ENCODE assay signal across 9 mouse cellular contexts in the genomic region with DNA sequence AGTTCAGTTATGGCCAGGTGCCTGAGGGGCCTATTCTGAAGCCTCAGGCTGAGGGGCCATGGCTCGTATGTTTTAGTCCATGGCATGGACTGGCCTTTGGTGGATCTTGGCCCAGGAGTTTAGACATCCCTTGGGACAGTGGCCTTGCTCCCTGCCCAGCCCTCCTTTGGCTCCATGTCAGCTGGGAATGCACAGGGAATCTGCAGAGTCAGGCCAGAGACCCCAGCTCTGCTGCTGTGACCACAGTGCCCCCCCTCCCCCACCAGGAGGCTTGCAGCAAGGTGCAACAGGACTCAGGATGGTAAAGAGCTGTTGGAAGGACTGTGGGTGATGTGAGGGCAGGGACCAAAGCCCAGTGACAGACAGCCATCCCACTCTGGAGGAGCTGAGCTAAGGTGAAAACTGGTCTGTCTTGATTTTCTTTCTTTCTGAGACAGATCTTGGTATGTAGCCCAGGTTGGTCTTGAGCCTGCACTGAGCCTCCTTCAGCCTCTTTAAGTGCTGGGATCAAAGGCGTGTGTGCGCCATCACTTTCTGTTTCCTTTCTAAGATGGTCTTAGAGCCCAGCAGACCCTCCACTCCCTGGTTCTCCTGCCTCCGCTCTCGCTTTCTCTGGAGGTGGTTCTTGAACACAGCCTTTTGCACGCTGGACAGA. TPM values are rescaled to one million over a fixed set of nuclear protein-coding genes. Genes with fewer than 3 reads are reported as not detected.
DNase-seq lines count a peak whose midpoint lies in the region; ATAC-seq and TF ChIP-seq lines count a peak whose summit lies in the region.
"Had no signal": no experiment of that assay in that cellular context is flagged by ENCODE, and none has a peak within 500 bp of the region (broad histone marks: within the 10 kb centered on the region; RNA-seq: fewer than 3 reads in every experiment).

No protein-coding gene starts in this region.

- ATAC-seq in CD4-positive, CD25-positive, alpha-beta regulatory T cell, adult 4 months, result no peak
- no peak for ATAC-seq in heart, embryonic 16.5 days (replicated peaks; ENCODE audit: extremely low read depth, insufficient read depth, low FRiP score)
- ATAC-seq in liver, embryonic 14.5 days (ENCODE audit: insufficient read depth), result no peak
- no peak for ATAC-seq in megakaryocyte-erythroid progenitor cell, adult 5-6 weeks (replicated peaks; ENCODE audit: low FRiP score, low TSS enrichment, poor library complexity, severe bottlenecking)

- peaks cover 76% of the 10 kb centered on the region for H3K4me1 ChIP-seq in heart, embryonic 16.5 days (ENCODE audit: control insufficient read depth, insufficient read depth, low read length)
- peaks cover 61 to 75% of the 10 kb centered on the region in 2 experiments for H3K4me1 ChIP-seq in liver, embryonic 14.5 days (replicated peaks; ENCODE audit: control insufficient read depth in 2 of 2, insufficient read depth in 2 of 2, low read length in 1 of 2)

- TF ChIP-seq EP300 in liver, embryonic 14.5 days (IDR thresholded peaks at IDR 0.05; ENCODE audit: low read depth), result no peak

- no peak for TF ChIP-seq CTCF in liver, embryonic 14.5 days (IDR thresholded peaks at IDR 0.05; ENCODE audit: low read depth)

- no peaks in the 10 kb centered on the region for H3K27me3 ChIP-seq in heart, embryonic 16.5 days (ENCODE audit: control insufficient read depth, insufficient read depth, low read length)
- H3K27me3 ChIP-seq in liver, embryonic 14.5 days (ENCODE audit: control insufficient read depth, insufficient read depth, low read length), result no peaks in the 10 kb centered on the region

- peaks cover 45% of the 10 kb centered on the region for H3K36me3 ChIP-seq in heart, embryonic 16.5 days (ENCODE audit: control insufficient read depth, insufficient read depth)
- peaks cover 99% of the 10 kb centered on the region for H3K36me3 ChIP-seq in liver, embryonic 14.5 days (replicated peaks; ENCODE audit: control insufficient read depth, insufficient read depth, low read depth)

- WGBS in heart, embryonic 16.5 days, result 72% methylated on average over 6 of the region's 6 CpGs
- 88% methylated on average over 6 of the region's 6 CpGs for WGBS in liver, embryonic 14.5 days (ENCODE audit: insufficient replicate concordance)

- 0 out of 2 replicates have a peak overlapping the region, but pooled peaks have one; percentile 5 for H3K4me3 ChIP-seq in heart, embryonic 16.5 days (ENCODE audit: low read length)
- peak overlapping the region; percentile 88 to 99; a peak in 3 of 4 replicates for H3K4me3 ChIP-seq in liver, embryonic 14.5 days (ENCODE audit: insufficient read depth in 1 of 2, low read depth in 2 of 2, low read length in 2 of 2)

- H3K9me3 ChIP-seq in heart, embryonic 16.5 days (replicated peaks; ENCODE audit: control insufficient read depth, low read length), result no peaks in the 10 kb centered on the region
- no peaks in the 10 kb centered on the region for H3K9me3 ChIP-seq in liver, embryonic 14.5 days (ENCODE audit: control insufficient read depth, low read length)

- peak; percentile 44 for DNase-seq in CD4-positive, CD25-positive, alpha-beta regulatory T cell, adult 2 months (ENCODE audit: low read depth, low spot score)
- DNase-seq in heart, adult 8-10 months (ENCODE audit: low spot score), result no peak
- DNase-seq in MN1 (ENCODE audit: low spot score), result peak; percentile 14
- DNase-seq in liver, embryonic 14.5 days (ENCODE audit: low read depth in 3 of 3, low spot score in 3 of 3), result no peak
- DNase-seq in gastrocnemius, postnatal 10 days, result no peak

- peak overlapping the region; percentile 69 for H3K27ac ChIP-seq in heart, embryonic 16.5 days (ENCODE audit: low read length)
- H3K27ac ChIP-seq in liver, embryonic 14.5 days, result peak overlapping the region; percentile 80
- H3K27ac ChIP-seq: kidney, postnatal 0 days had no signal

- peak overlapping the region; percentile 82 for H3K9ac ChIP-seq in heart, embryonic 16.5 days (ENCODE audit: low read length)
- H3K9ac ChIP-seq in liver, embryonic 14.5 days (replicated peaks), result peak overlapping the region; percentile 83

- peak overlapping the region; percentile 91 for H3K4me2 ChIP-seq in heart, embryonic 16.5 days (ENCODE audit: low read depth, low read length)
- peak overlapping the region; percentile 77 for H3K4me2 ChIP-seq in liver, embryonic 14.5 days (ENCODE audit: low read depth)

RNA-seq across cellular contexts. Expression of gene Rbm38, which starts 7.0 kb away (rescaled TPM):
- polyA plus RNA-seq in CD4-positive, CD25-positive, alpha-beta regulatory T cell, adult 4 months (2017; shearing (Covaris generic)), result 100 to 1,000 TPM; 154 to 194 TPM
- polyA plus RNA-seq in heart, embryonic 16.5 days (2015; fragmentation: Nextera tagmentation; extraction: Ambion mirVana), result 130 and 146 TPM in 2 replicates
- total RNA-seq in heart, adult 8-10 months (2022), result 100 to 1,000 TPM; 143 to 197 (median 166) TPM
- polyA plus RNA-seq in liver, embryonic 14.5 days (2012; rRNA removed), result 274 and 315 TPM in 2 replicates
- 270 and 320 TPM in 2 replicates for polyA plus RNA-seq in liver, embryonic 14.5 days (2014; fragmentation: Nextera tagmentation; extraction: Ambion mirVana)
- total RNA-seq in gastrocnemius, postnatal 10 days (2021), result 100 to 1,000 TPM; 121 to 129 TPM
- total RNA-seq in megakaryocyte-erythroid progenitor cell, adult 5-6 weeks (2014; fragmentation: Nextera tagmentation), result 191 and 218 TPM in 2 replicates
- total RNA-seq in megakaryocyte-erythroid progenitor cell, adult 5-6 weeks (2017), result 38.9 and 116 TPM in 2 replicates

RNA-seq across cellular contexts. Expression of gene Rae1, which starts 27.4 kb away (rescaled TPM):
- polyA plus RNA-seq in CD4-positive, CD25-positive, alpha-beta regulatory T cell, adult 4 months (2017; shearing (Covaris generic)), result 10 to 100 TPM; 44.2 to 44.5 TPM
- 95.8 and 103 TPM in 2 replicates for polyA plus RNA-seq in heart, embryonic 16.5 days (2015; fragmentation: Nextera tagmentation; extraction: Ambion mirVana)
- 10 to 100 TPM; 20.2 to 24.8 (median 23.0) TPM for total RNA-seq in heart, adult 8-10 months (2022)
- 39.4 and 45.9 TPM in 2 replicates for polyA plus RNA-seq in liver, embryonic 14.5 days (2012; rRNA removed)
- polyA plus RNA-seq in liver, embryonic 14.5 days (2014; fragmentation: Nextera tagmentation; extraction: Ambion mirVana), result 65.3 and 71.1 TPM in 2 replicates
- total RNA-seq in gastrocnemius, postnatal 10 days (2021), result 10 to 100 TPM; 27.9 to 31.5 TPM
- total RNA-seq in megakaryocyte-erythroid progenitor cell, adult 5-6 weeks (2014; fragmentation: Nextera tagmentation), result 142 and 149 TPM in 2 replicates
- 79.4 and 102 TPM in 2 replicates for total RNA-seq in megakaryocyte-erythroid progenitor cell, adult 5-6 weeks (2017)

RNA-seq across cellular contexts. Expression of gene Spo11, which starts 49.8 kb away (rescaled TPM):
- 1 to 10 TPM; 3.3 to 3.8 TPM for polyA plus RNA-seq in CD4-positive, CD25-positive, alpha-beta regulatory T cell, adult 4 months (2017; shearing (Covaris generic))
- 0.69 and 1.6 TPM in 2 replicates for polyA plus RNA-seq in heart, embryonic 16.5 days (2015; fragmentation: Nextera tagmentation; extraction: Ambion mirVana)
- total RNA-seq in heart, adult 8-10 months (2022), result not detected
- 0.01 and 0.03 TPM in 2 replicates for polyA plus RNA-seq in liver, embryonic 14.5 days (2012; rRNA removed)
- polyA plus RNA-seq in liver, embryonic 14.5 days (2014; fragmentation: Nextera tagmentation; extraction: Ambion mirVana), result not detected in 2 replicates
- total RNA-seq in gastrocnemius, postnatal 10 days (2021), result not detected
- total RNA-seq in megakaryocyte-erythroid progenitor cell, adult 5-6 weeks (2014; fragmentation: Nextera tagmentation), result 2.1 and 2.6 TPM in 2 replicates
- total RNA-seq in megakaryocyte-erythroid progenitor cell, adult 5-6 weeks (2017), result 0.53 TPM in 1 of 2 replicates, not detected in the other

Comparison
In these comparisons a context has a peak if more than half of its experiments do, and no peak if none do; other contexts are left out.
1. DNase-seq: peak in CD4-positive, CD25-positive, alpha-beta regulatory T cell, adult 2 months (single experiment) and MN1 (single experiment); none in heart, adult 8-10 months (single experiment), liver, embryonic 14.5 days (0 of 3) and gastrocnemius, postnatal 10 days (single experiment).